In the genomic region with DNA sequence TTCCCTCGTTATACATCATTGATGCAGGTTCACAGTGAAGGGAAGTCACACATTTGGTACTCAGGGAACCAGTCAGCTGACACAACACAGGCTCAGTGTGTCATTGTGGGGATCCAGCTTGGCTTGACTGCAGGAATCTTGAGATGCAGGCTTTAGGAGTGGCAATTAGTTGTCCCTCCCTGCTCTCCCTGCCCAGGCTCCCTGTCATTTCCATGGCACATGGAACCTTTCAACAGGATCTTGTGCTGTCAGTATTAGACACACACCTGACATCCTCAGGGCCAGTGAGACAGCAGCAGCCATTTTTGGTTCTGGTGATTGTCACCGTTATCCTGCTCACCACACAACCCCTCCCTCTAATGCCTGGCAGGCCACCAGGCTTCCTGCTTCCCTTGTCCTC, we compare ENCODE assay signal across 24 mouse cellular contexts. TPM values are rescaled to one million over a fixed set of nuclear protein-coding genes. Genes with fewer than 3 reads are reported as not detected.
"Had no signal": no experiment of that assay in that cellular context is flagged by ENCODE, and none has a peak within 500 bp of the region (broad histone marks: within the 10 kb centered on the region; RNA-seq: fewer than 3 reads in every experiment).

No protein-coding gene starts in this region.

RNA-seq across cellular contexts. Expression of a gene that starts 4.7 kb away (rescaled TPM):
- total RNA-seq: common myeloid progenitor, adult 5-6 weeks; gastrocnemius, adult 18-20 months; gastrocnemius, adult 2 months; gastrocnemius, postnatal 10 days; gastrocnemius, postnatal 14 days; gastrocnemius, postnatal 25 days; gastrocnemius, postnatal 4 days; granulocyte monocyte progenitor cell, adult 5-6 weeks had no signal
- polyA plus RNA-seq: embryonic facial prominence, embryonic 10.5 days; embryonic facial prominence, embryonic 11.5 days; embryonic facial prominence, embryonic 12.5 days; embryonic facial prominence, embryonic 13.5 days; erythroblast, embryonic 14.5 days; forebrain, embryonic 10.5 days; forebrain, embryonic 11.5 days; forebrain, embryonic 12.5 days; forebrain, embryonic 13.5 days; forebrain, embryonic 14.5 days had no signal

RNA-seq across cellular contexts. Expression of a gene that starts 16.7 kb away (rescaled TPM):
- total RNA-seq: common myeloid progenitor, adult 5-6 weeks; forebrain, postnatal 0 days; granulocyte monocyte progenitor cell, adult 5-6 weeks had no signal
- polyA plus RNA-seq: embryonic facial prominence, embryonic 10.5 days; embryonic facial prominence, embryonic 11.5 days; embryonic facial prominence, embryonic 12.5 days; embryonic facial prominence, embryonic 13.5 days; erythroblast, embryonic 14.5 days; forebrain, embryonic 10.5 days; forebrain, embryonic 11.5 days; forebrain, embryonic 12.5 days; forebrain, embryonic 13.5 days; forebrain, embryonic 14.5 days; forebrain, embryonic 15.5 days; forebrain, embryonic 16.5 days; forebrain, postnatal 0 days had no signal

RNA-seq across cellular contexts. Expression of a gene that starts 31.6 kb away (rescaled TPM):
- total RNA-seq: common myeloid progenitor, adult 5-6 weeks; forebrain, postnatal 0 days; granulocyte monocyte progenitor cell, adult 5-6 weeks had no signal
- polyA plus RNA-seq: cerebellum, adult 2 months; embryonic facial prominence, embryonic 10.5 days; embryonic facial prominence, embryonic 11.5 days; embryonic facial prominence, embryonic 12.5 days; embryonic facial prominence, embryonic 13.5 days; embryonic facial prominence, embryonic 14.5 days; embryonic facial prominence, embryonic 15.5 days; erythroblast, embryonic 14.5 days; forebrain, embryonic 10.5 days; forebrain, embryonic 11.5 days; forebrain, embryonic 12.5 days; forebrain, embryonic 13.5 days; forebrain, embryonic 14.5 days; forebrain, embryonic 15.5 days; forebrain, embryonic 16.5 days had no signal
